Mouse (Mus musculus) kidney, embryonic 15.5 days (tissue): ENCODE measurements at regions not wholly inside any gene's neighbourhood (a gene's known extent, or its start where the extent isn't known, plus 50 kb on each side); places are given as distances from the start of the nearest gene placed in this dataset.

Experiments used
- ATAC-seq: fragments of 200-750 bp; cut with Nextera tagmentation; replicated peaks from 2 replicates; pipeline ENCODE4 v1.8.0; 2017; ENCODE audit warnings: moderate TSS enrichment; ENCODE audit not compliant: low FRiP score
- H3K27ac ChIP-seq: fragments of 300-500 bp; sonication (generic); 2 replicates; pipeline ENCODE4 v1.5.1; 2015; ENCODE audit warnings: mild to moderate bottlenecking, inconsistent platforms
- H3K27me3 ChIP-seq: fragments of 300-500 bp; sonication (generic); 2 replicates; pipeline ENCODE4 v1.6.1; 2015; ENCODE audit warnings: inconsistent platforms
- H3K36me3 ChIP-seq: fragments of 300-500 bp; sonication (generic); 2 replicates; pipeline ENCODE4 v1.6.1; 2015; ENCODE audit warnings: inconsistent platforms
- H3K4me1 ChIP-seq: fragments of 300-500 bp; sonication (generic); 2 replicates; pipeline ENCODE4 v1.6.1; 2015; ENCODE audit warnings: inconsistent platforms
- H3K4me2 ChIP-seq: fragments of 300-500 bp; sonication (generic); 2 replicates; pipeline ENCODE4 v1.6.1; 2015; ENCODE audit warnings: moderate library complexity, mild to moderate bottlenecking, inconsistent platforms
- H3K4me3 ChIP-seq: fragments of 300-500 bp; sonication (generic); replicated peaks from 2 replicates; pipeline ENCODE4 v1.5.1; 2015; ENCODE audit warnings: mild to moderate bottlenecking, inconsistent platforms
- H3K9ac ChIP-seq: fragments of 300-500 bp; sonication (generic); 2 replicates; pipeline ENCODE4 v1.6.1; 2015; ENCODE audit warnings: mild to moderate bottlenecking, inconsistent platforms
- H3K9me3 ChIP-seq: fragments of 300-500 bp; sonication (generic); replicated peaks from 2 replicates; pipeline ENCODE4 v1.6.1; 2016; ENCODE audit warnings: inconsistent platforms
- WGBS: fragments of 180-500 bp; shearing (Covaris S2); methylation state at CpG from one replicate; pipeline ENCODE4 v1.1.7; 2015; ENCODE audit warnings: mixed read lengths; 5-methylcytosine and 5-hydroxymethylcytosine counted together

- no peak overlapping the region for H3K27ac ChIP-seq
- H3K36me3 ChIP-seq, result no peaks in the 10 kb centered on the region
- H3K4me2 ChIP-seq, result no peak overlapping the region
- no peak for ATAC-seq
- no peak overlapping the region for H3K4me3 ChIP-seq
- H3K9me3 ChIP-seq, result no peaks in the 10 kb centered on the region
- no peaks in the 10 kb centered on the region for H3K27me3 ChIP-seq
- peaks cover 6% of the 10 kb centered on the region; the same call in 1 of the 2 replicates for H3K4me1 ChIP-seq
- H3K9ac ChIP-seq, result no peak overlapping the region
- WGBS, result 37% methylated on average over 8 of the region's 8 CpGs
Observed at GRCm38 (mm10) chr1:56183503-56184198, 453.6 kb downstream of the Hsfy2 start.

GRCm38 (mm10) chr1:56179206-56179985, 457.8 kb downstream of the Hsfy2 start:
- Histone ChIP-seq H3K27ac (no peak overlapping the region), H3K27me3 (no peaks in the 10 kb centered on the region), H3K9me3 (no peaks in the 10 kb centered on the region), H3K4me3 (no peak overlapping the region), H3K9ac (no peak overlapping the region), H3K36me3 (no peaks in the 10 kb centered on the region), H3K4me2 (no peak overlapping the region), H3K4me1 (peaks cover 6% of the 10 kb centered on the region; the same call in 1 of the 2 replicates)
- WGBS, result 61% methylated on average over 10 of the region's 10 CpGs
- no peak for ATAC-seq

GRCm38 (mm10) chr1:56171157-56171556, 466.1 kb downstream of the Hsfy2 start:
- Histone ChIP-seq H3K9me3 (no peaks in the 10 kb centered on the region), H3K36me3 (no peaks in the 10 kb centered on the region), H3K27me3 (no peaks in the 10 kb centered on the region), H3K27ac (no peak overlapping the region), H3K4me1 (no peaks in the 10 kb centered on the region), H3K4me3 (no peak overlapping the region), H3K9ac (no peak overlapping the region), H3K4me2 (no peak overlapping the region)
- WGBS, result 59% methylated on average over 4 of the region's 4 CpGs
- ATAC-seq, result no peak

- WGBS, result 26% methylated on average over 1 of the region's 1 CpGs
Observed at GRCm38 (mm10) chr1:56168712-56169111, 468.5 kb downstream of the Hsfy2 start.

GRCm38 (mm10) chr1:56168063-56168462, 469.2 kb downstream of the Hsfy2 start:
- no peak overlapping the region for H3K27ac ChIP-seq
- no peak overlapping the region for H3K4me3 ChIP-seq
- H3K4me1 ChIP-seq, result no peaks in the 10 kb centered on the region
- no peak for ATAC-seq
- H3K4me2 ChIP-seq, result no peak overlapping the region
- H3K36me3 ChIP-seq, result no peaks in the 10 kb centered on the region
- 81% methylated on average over 4 of the region's 4 CpGs for WGBS
- no peak overlapping the region for H3K9ac ChIP-seq
- no peaks in the 10 kb centered on the region for H3K9me3 ChIP-seq
- H3K27me3 ChIP-seq, result no peaks in the 10 kb centered on the region

More at GRCm38 (mm10) chr1:56168712-56169111, 468.5 kb downstream of the Hsfy2 start:
- no peak overlapping the region for H3K4me3 ChIP-seq
- H3K9me3 ChIP-seq, result no peaks in the 10 kb centered on the region
- peak; percentile 92 for ATAC-seq
- H3K27ac ChIP-seq, result no peak overlapping the region
- H3K27me3 ChIP-seq, result no peaks in the 10 kb centered on the region
- no peaks in the 10 kb centered on the region for H3K36me3 ChIP-seq
- no peaks in the 10 kb centered on the region for H3K4me1 ChIP-seq
- no peak overlapping the region for H3K4me2 ChIP-seq
- H3K9ac ChIP-seq, result no peak overlapping the region

- no peak for ATAC-seq
- no peaks in the 10 kb centered on the region for H3K9me3 ChIP-seq
- H3K27me3 ChIP-seq, result no peaks in the 10 kb centered on the region
- no peak overlapping the region for H3K27ac ChIP-seq
- H3K4me2 ChIP-seq, result no peak overlapping the region
- no peaks in the 10 kb centered on the region for H3K4me1 ChIP-seq
- H3K4me3 ChIP-seq, result no peak overlapping the region
- H3K36me3 ChIP-seq, result no peaks in the 10 kb centered on the region
- no peak overlapping the region for H3K9ac ChIP-seq
- WGBS, result 59% methylated on average over 2 of the region's 2 CpGs
Observed at GRCm38 (mm10) chr1:56165228-56165627, 472.0 kb downstream of the Hsfy2 start.

GRCm38 (mm10) chr1:56164366-56164765, 472.9 kb downstream of the Hsfy2 start:
- no peaks in the 10 kb centered on the region for H3K27me3 ChIP-seq
- H3K4me3 ChIP-seq, result no peak overlapping the region
- no peaks in the 10 kb centered on the region for H3K9me3 ChIP-seq
- 97% methylated on average over 2 of the region's 2 CpGs for WGBS
- H3K4me1 ChIP-seq, result no peaks in the 10 kb centered on the region
- ATAC-seq, result no peak
- no peak overlapping the region for H3K27ac ChIP-seq
- H3K9ac ChIP-seq, result no peak overlapping the region
- H3K36me3 ChIP-seq, result no peaks in the 10 kb centered on the region
- H3K4me2 ChIP-seq, result no peak overlapping the region

- Histone ChIP-seq H3K27me3 (no peaks in the 10 kb centered on the region), H3K9me3 (no peaks in the 10 kb centered on the region), H3K4me3 (no peak overlapping the region), H3K36me3 (no peaks in the 10 kb centered on the region), H3K27ac (no peak overlapping the region), H3K4me1 (no peaks in the 10 kb centered on the region), H3K4me2 (no peak overlapping the region), H3K9ac (no peak overlapping the region)
- 70% methylated on average over 7 of the region's 7 CpGs for WGBS
- ATAC-seq, result no peak
Observed at GRCm38 (mm10) chr1:56130951-56131350, 506.3 kb downstream of the Hsfy2 start.

GRCm38 (mm10) chr1:56089254-56089834, 547.9 kb downstream of the Hsfy2 start:
- Histone ChIP-seq H3K9me3 (no peaks in the 10 kb centered on the region), H3K27me3 (no peaks in the 10 kb centered on the region), H3K27ac (no peak overlapping the region), H3K4me3 (no peak overlapping the region), H3K4me2 (no peak overlapping the region), H3K4me1 (peaks cover 6% of the 10 kb centered on the region; the same call in 1 of the 2 replicates), H3K9ac (no peak overlapping the region), H3K36me3 (no peaks in the 10 kb centered on the region)
- 0 out of 2 replicates have a peak, but pooled peaks have one; percentile 33 for ATAC-seq
- 58% methylated on average over 4 of the region's 4 CpGs for WGBS

- Histone ChIP-seq H3K36me3 (no peaks in the 10 kb centered on the region), H3K9ac (no peak overlapping the region), H3K4me3 (no peak overlapping the region), H3K4me1 (peaks cover 6% of the 10 kb centered on the region; the same call in 1 of the 2 replicates), H3K27me3 (no peaks in the 10 kb centered on the region), H3K4me2 (no peak overlapping the region), H3K9me3 (no peaks in the 10 kb centered on the region), H3K27ac (no peak overlapping the region)
- no peak for ATAC-seq
- 65% methylated on average over 1 of the region's 1 CpGs for WGBS
Observed at GRCm38 (mm10) chr1:56088357-56088756, 548.9 kb downstream of the Hsfy2 start.

- H3K27me3 ChIP-seq, result no peaks in the 10 kb centered on the region
- no peak for ATAC-seq
- H3K4me2 ChIP-seq, result no peak overlapping the region
- H3K9me3 ChIP-seq, result no peaks in the 10 kb centered on the region
- H3K36me3 ChIP-seq, result no peaks in the 10 kb centered on the region
- H3K9ac ChIP-seq, result no peak overlapping the region
- WGBS, result 74% methylated on average over 1 of the region's 1 CpGs
- no peak overlapping the region for H3K27ac ChIP-seq
- no peaks in the 10 kb centered on the region for H3K4me1 ChIP-seq
- H3K4me3 ChIP-seq, result no peak overlapping the region
Observed at GRCm38 (mm10) chr1:56076757-56077156, 560.5 kb downstream of the Hsfy2 start.

- Histone ChIP-seq H3K9ac (no peak overlapping the region), H3K9me3 (no peaks in the 10 kb centered on the region), H3K4me3 (no peak overlapping the region), H3K27ac (no peak overlapping the region), H3K4me2 (no peak overlapping the region), H3K4me1 (no peaks in the 10 kb centered on the region), H3K27me3 (no peaks in the 10 kb centered on the region), H3K36me3 (no peaks in the 10 kb centered on the region)
- ATAC-seq, result no peak
- 84% methylated on average over 2 of the region's 2 CpGs for WGBS
Observed at GRCm38 (mm10) chr1:56072255-56072654, 565.0 kb downstream of the Hsfy2 start.
